Mouse (Mus musculus): ENCODE measurements at regions not wholly inside any gene's neighbourhood (a gene's known extent, or its start where the extent isn't known, plus 50 kb on each side); places are given as distances from the start of the nearest gene placed in this dataset.

DNA sequence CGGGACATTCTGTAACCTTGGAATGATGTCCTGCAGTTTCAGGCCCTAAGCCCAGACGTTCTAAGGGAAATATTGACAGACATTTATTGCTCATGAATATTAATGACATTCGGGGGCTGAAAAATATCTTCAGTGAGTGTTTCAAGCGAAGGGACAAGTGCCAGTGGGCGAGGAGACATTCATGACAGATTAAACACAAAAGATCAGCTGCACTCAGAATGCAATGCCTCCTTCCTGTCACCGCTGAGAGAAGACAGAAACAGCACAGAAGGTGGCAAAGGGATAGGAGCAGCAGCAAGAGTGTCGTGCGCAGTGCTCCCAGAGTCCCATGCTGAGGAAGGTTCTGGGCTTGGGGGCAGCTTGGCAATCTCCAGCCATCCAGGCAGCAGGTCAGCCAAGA, 85.1 kb upstream of the Otos start:
- 59% methylated on average over 8 of the region's 8 CpGs for WGBS

DNA sequence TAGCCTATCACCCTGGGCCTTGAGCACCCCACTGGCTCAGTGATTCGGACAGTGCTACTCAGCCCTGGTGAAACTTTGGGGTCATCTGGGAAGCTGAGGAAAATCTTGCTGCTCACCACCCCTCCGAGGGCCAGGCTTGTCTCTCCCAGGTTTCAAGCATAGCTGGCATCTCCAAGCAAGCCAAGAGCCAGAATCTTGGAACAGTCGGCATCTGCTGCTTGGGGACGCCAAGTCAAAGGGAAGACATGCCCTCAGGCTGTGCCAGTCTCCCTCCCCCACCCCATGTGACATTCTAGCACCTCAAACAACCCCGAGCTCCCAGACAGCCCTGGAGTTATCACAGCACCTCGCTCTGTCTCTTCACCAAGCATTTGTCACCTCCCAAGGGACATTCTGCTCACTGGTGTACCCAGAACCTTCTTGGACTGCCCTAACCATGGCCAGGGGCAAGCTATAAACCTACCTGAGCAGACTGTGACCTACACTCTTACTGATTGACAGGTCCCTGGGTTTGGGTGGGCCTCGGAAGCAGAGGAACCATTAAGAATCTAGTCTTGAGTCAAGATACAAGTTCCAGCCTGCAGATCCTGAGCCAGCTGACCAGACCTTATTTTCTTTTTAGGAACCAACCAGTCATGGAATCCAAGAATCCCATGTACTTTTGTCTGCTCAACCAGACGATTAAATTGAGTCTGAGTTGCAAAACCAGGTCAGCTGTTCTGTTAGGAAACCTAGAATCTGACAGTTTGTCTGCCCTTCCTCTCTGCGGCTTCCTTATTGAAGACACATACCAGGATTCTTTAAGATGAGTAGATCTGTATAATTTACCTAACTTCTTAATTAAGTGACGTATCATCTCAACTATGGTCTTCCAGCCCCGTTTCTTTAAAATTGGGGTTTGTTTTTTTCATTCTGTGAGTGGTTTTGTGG, 83.0 kb upstream of the Otos start:
- Histone ChIP-seq H3K4me1 (ENCODE audit: insufficient read depth, low read depth, low read length) (no peaks in the 10 kb centered on the region), H3K27me3 (replicated peaks; ENCODE audit: insufficient read depth, low read length) (no peaks in the 10 kb centered on the region), H3K9ac (replicated peaks; ENCODE audit: low read depth) (no peak overlapping the region), H3K27ac (ENCODE audit: low read length) (no peak overlapping the region), H3K4me3 (ENCODE audit: low read depth, low read length) (no peak overlapping the region), H3K36me3 (ENCODE audit: insufficient read depth, low read length) (no peaks in the 10 kb centered on the region), H3K4me2 (replicated peaks; ENCODE audit: low read depth, low read length) (no peak overlapping the region), H3K9me3 (ENCODE audit: low read length) (no peaks in the 10 kb centered on the region)
- WGBS: 78% methylated on average over 11 of the region's 11 CpGs
- DNase-seq (ENCODE audit: low spot score): no peak
- TF ChIP-seq CTCF (IDR thresholded peaks at IDR 0.05) (no peak), EP300 (IDR thresholded peaks at IDR 0.05) (no peak)
- ATAC-seq: no peak

More for the DNA sequence above, 85.1 kb upstream of the Otos start:
- Histone ChIP-seq H3K4me3 (ENCODE audit: low read depth, low read length) (no peak overlapping the region), H3K4me2 (replicated peaks; ENCODE audit: low read depth, low read length) (no peak overlapping the region), H3K27me3 (replicated peaks; ENCODE audit: insufficient read depth, low read length) (no peaks in the 10 kb centered on the region), H3K9me3 (ENCODE audit: low read length) (no peaks in the 10 kb centered on the region), H3K27ac (ENCODE audit: low read length) (no peak overlapping the region), H3K36me3 (ENCODE audit: insufficient read depth, low read length) (no peaks in the 10 kb centered on the region), H3K4me1 (ENCODE audit: insufficient read depth, low read depth, low read length) (no peaks in the 10 kb centered on the region), H3K9ac (replicated peaks; ENCODE audit: low read depth) (no peak overlapping the region)
- DNase-seq (ENCODE audit: low spot score): no peak
- ATAC-seq: no peak
- TF ChIP-seq CTCF (IDR thresholded peaks at IDR 0.05) (no peak), EP300 (IDR thresholded peaks at IDR 0.05) (no peak)

DNA sequence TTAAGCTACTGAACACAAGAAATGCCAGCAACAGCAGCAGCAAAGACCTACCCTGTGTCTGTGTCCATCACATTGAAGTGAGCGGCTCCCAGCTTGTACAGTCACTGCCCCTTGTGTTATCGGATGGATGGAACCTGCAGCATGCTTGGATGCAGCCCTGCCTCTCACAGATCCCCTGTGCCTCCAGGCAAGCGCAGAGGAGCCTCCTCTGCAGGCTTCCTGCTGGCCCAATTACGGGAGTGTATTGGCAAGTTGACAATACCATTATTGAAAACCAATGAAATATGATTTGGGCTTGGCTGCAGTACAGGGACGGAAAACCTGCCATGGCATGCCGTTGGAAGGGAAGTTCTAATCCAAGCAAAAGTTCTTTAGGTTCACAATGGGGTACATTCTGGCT, 81.9 kb upstream of the Otos start:
- DNase-seq (ENCODE audit: low spot score): no peak
- TF ChIP-seq EP300 (IDR thresholded peaks at IDR 0.05) (no peak), CTCF (IDR thresholded peaks at IDR 0.05) (no peak)
- Histone ChIP-seq H3K4me2 (replicated peaks; ENCODE audit: low read depth, low read length) (no peak overlapping the region), H3K9me3 (ENCODE audit: low read length) (no peaks in the 10 kb centered on the region), H3K4me1 (ENCODE audit: insufficient read depth, low read depth, low read length) (no peaks in the 10 kb centered on the region), H3K27me3 (replicated peaks; ENCODE audit: insufficient read depth, low read length) (no peaks in the 10 kb centered on the region), H3K27ac (ENCODE audit: low read length) (no peak overlapping the region), H3K9ac (replicated peaks; ENCODE audit: low read depth) (no peak overlapping the region), H3K4me3 (ENCODE audit: low read depth, low read length) (no peak overlapping the region), H3K36me3 (ENCODE audit: insufficient read depth, low read length) (no peaks in the 10 kb centered on the region)
- no peak for ATAC-seq
- 72% methylated on average over 6 of the region's 6 CpGs for WGBS

DNA sequence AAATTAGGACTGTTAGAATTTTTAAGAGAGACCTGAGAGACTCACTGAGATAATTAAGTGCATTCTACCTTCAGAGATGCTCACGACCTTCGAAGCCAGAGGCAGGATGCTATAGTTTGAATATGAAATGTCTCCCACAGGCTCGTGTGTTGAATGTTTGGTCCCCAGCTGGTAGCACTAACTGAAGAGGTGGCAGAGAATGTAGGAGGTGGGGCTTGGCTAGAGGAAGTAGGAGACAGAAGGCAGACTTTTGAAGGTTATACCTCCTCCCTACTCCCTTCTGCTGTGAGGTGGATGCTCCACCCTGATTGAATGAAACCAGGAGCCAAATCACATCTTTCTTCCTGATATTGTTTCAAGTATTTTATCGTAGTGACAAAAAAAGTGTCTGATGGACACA, 79.3 kb upstream of the Otos start:
- 65% methylated on average over 4 of the region's 4 CpGs for WGBS
- no peaks in the 10 kb centered on the region for H3K27me3 ChIP-seq (replicated peaks; ENCODE audit: insufficient read depth, low read length)
- DNase-seq (ENCODE audit: low spot score) (no peak), ATAC-seq (no peak)
- no peaks in the 10 kb centered on the region for H3K4me1 ChIP-seq (ENCODE audit: insufficient read depth, low read depth, low read length)
- H3K4me2 ChIP-seq (replicated peaks; ENCODE audit: low read depth, low read length): no peak overlapping the region
- TF ChIP-seq CTCF (IDR thresholded peaks at IDR 0.05) (no peak), EP300 (IDR thresholded peaks at IDR 0.05) (no peak)
- H3K9me3 ChIP-seq (ENCODE audit: low read length): no peaks in the 10 kb centered on the region
- no peak overlapping the region for H3K9ac ChIP-seq (replicated peaks; ENCODE audit: low read depth)
- no peaks in the 10 kb centered on the region for H3K36me3 ChIP-seq (ENCODE audit: insufficient read depth, low read length)
- H3K4me3 ChIP-seq (ENCODE audit: low read depth, low read length): no peak overlapping the region
- H3K27ac ChIP-seq (ENCODE audit: low read length): no peak overlapping the region

DNA sequence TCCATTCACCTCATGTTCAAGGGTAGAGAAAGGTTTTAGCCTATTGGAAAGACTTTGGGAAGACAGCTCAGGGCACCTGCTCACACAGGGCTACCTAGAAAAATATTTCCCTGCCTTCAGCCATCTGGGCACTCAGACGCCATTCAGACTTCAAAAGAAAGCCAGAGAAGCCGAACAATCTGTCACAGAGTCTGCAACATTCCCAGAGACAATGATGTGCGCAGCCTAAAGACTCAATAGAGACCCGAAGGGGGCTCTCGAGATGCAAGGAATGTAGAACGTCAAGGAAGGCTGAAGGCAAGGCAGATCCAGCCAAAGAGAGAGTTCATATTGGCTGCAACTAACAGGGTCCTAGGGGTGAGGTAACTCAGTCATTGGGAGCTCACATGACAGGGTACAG, 78.7 kb upstream of the Otos start:
- Histone ChIP-seq H3K9ac (replicated peaks; ENCODE audit: low read depth) (no peak overlapping the region), H3K4me2 (replicated peaks; ENCODE audit: low read depth, low read length) (no peak overlapping the region), H3K4me1 (ENCODE audit: insufficient read depth, low read depth, low read length) (no peaks in the 10 kb centered on the region), H3K27me3 (replicated peaks; ENCODE audit: insufficient read depth, low read length) (no peaks in the 10 kb centered on the region), H3K4me3 (ENCODE audit: low read depth, low read length) (no peak overlapping the region), H3K36me3 (ENCODE audit: insufficient read depth, low read length) (no peaks in the 10 kb centered on the region), H3K27ac (ENCODE audit: low read length) (no peak overlapping the region), H3K9me3 (ENCODE audit: low read length) (no peaks in the 10 kb centered on the region)
- WGBS: 53% methylated on average over 6 of the region's 6 CpGs
- ATAC-seq (no peak), DNase-seq (ENCODE audit: low spot score) (no peak)
- no peak for TF ChIP-seq CTCF (IDR thresholded peaks at IDR 0.05)
- TF ChIP-seq EP300 (IDR thresholded peaks at IDR 0.05): no peak

DNA sequence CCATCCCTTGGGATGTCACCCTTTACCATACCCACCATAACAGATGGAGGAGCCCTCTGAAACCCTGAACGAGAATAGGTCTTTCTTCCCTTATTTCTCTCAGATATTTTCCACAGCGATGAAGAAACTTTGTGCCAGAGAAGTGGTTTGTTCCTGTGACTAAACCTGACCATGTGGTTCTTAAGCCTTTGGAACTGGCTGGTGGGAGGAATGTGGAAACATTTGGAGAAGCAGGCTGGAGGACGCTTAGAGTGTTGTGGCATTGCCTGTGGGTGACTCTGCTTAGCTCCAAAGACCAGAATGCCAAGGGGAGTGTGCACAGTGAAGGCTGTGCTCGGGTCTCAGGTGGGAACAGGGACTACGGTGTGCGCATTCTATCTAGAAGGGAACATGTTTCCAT, 77.7 kb upstream of the Otos start:
- H3K9me3 ChIP-seq (ENCODE audit: low read length): no peaks in the 10 kb centered on the region
- no peaks in the 10 kb centered on the region for H3K4me1 ChIP-seq (ENCODE audit: insufficient read depth, low read depth, low read length)
- no peak overlapping the region for H3K9ac ChIP-seq (replicated peaks; ENCODE audit: low read depth)
- H3K27me3 ChIP-seq (replicated peaks; ENCODE audit: insufficient read depth, low read length): no peaks in the 10 kb centered on the region
- H3K36me3 ChIP-seq (ENCODE audit: insufficient read depth, low read length): no peaks in the 10 kb centered on the region
- no peak for TF ChIP-seq CTCF (IDR thresholded peaks at IDR 0.05)
- no peak for TF ChIP-seq EP300 (IDR thresholded peaks at IDR 0.05)
- H3K4me3 ChIP-seq (ENCODE audit: low read depth, low read length): no peak overlapping the region
- no peak overlapping the region for H3K4me2 ChIP-seq (replicated peaks; ENCODE audit: low read depth, low read length)
- no peak overlapping the region for H3K27ac ChIP-seq (ENCODE audit: low read length)
- WGBS: 73% methylated on average over 6 of the region's 6 CpGs
- no peak for DNase-seq (ENCODE audit: low spot score)
- no peak for ATAC-seq

Measured in lung, postnatal 0 days (tissue).